Mouse (Mus musculus): ENCODE results near the gene Ucp1. TPM values are rescaled to one million over a fixed set of nuclear protein-coding genes. Genes with fewer than 3 reads are reported as not detected.
"Not testable (repeated sequence)": the region's sequence is repeated elsewhere in the genome, so short reads cannot be mapped to it uniquely, and the experiment has no call there.

The Ucp1 gene
- polyA plus RNA-seq, 2 experiments, result not detected

GRCm38 (mm10) chr8:83309836-83310235 is 19.7 kb downstream of the Ucp1 start:
- no peaks in the 10 kb centered on the region; the same call in 1 of the 2 replicates for H3K36me3 ChIP-seq (replicated peaks; ENCODE audit: control insufficient read depth, insufficient read depth, low read depth)
- DNase-seq (ENCODE audit: low read depth in 3 of 3, low spot score in 3 of 3), result no peak
- no peak overlapping the region for H3K9ac ChIP-seq (replicated peaks)
- no peaks in the 10 kb centered on the region for H3K4me1 ChIP-seq (replicated peaks; ENCODE audit: control insufficient read depth in 2 of 2, insufficient read depth in 2 of 2, low read length in 1 of 2)
- H3K4me3 ChIP-seq (ENCODE audit: insufficient read depth in 1 of 2, low read depth in 2 of 2, low read length in 2 of 2), result no peak overlapping the region
- H3K4me2 ChIP-seq (ENCODE audit: low read depth), result no peak overlapping the region
- H3K9me3 ChIP-seq (ENCODE audit: control insufficient read depth, low read length), result no peaks in the 10 kb centered on the region
- 71% methylated on average over 6 of the region's 6 CpGs for WGBS (ENCODE audit: insufficient replicate concordance)
- H3K27me3 ChIP-seq (ENCODE audit: control insufficient read depth, insufficient read depth, low read length), result no peaks in the 10 kb centered on the region
- TF ChIP-seq EP300 (IDR thresholded peaks at IDR 0.05; ENCODE audit: low read depth), result no peak
- TF ChIP-seq CTCF (IDR thresholded peaks at IDR 0.05; ENCODE audit: low read depth), result no peak
- ATAC-seq (ENCODE audit: insufficient read depth), result no peak
- no peak overlapping the region for H3K27ac ChIP-seq

GRCm38 (mm10) chr8:83315084-83315483 is 24.9 kb downstream of the Ucp1 start:
- H3K9me3 ChIP-seq (ENCODE audit: control insufficient read depth, low read length); H3K4me2 ChIP-seq (ENCODE audit: low read depth); H3K27ac ChIP-seq; H3K4me3 ChIP-seq (ENCODE audit: insufficient read depth in 1 of 2, low read depth in 2 of 2, low read length in 2 of 2); DNase-seq (ENCODE audit: low read depth in 3 of 3, low spot score in 3 of 3); H3K27me3 ChIP-seq (ENCODE audit: control insufficient read depth, insufficient read depth, low read length); H3K4me1 ChIP-seq (replicated peaks; ENCODE audit: control insufficient read depth in 2 of 2, insufficient read depth in 2 of 2, low read length in 1 of 2); H3K9ac ChIP-seq (replicated peaks); ATAC-seq (ENCODE audit: insufficient read depth); H3K36me3 ChIP-seq (replicated peaks; ENCODE audit: control insufficient read depth, insufficient read depth, low read depth): not testable (repeated sequence)
- 84% methylated on average over 4 of the region's 4 CpGs for WGBS (ENCODE audit: insufficient replicate concordance)

- no peaks in the 10 kb centered on the region for H3K27me3 ChIP-seq (ENCODE audit: control insufficient read depth, insufficient read depth, low read length)
These were observed 25.5 kb downstream of the Ucp1 start for GRCm38 (mm10) chr8:83315691-83316090.

GRCm38 (mm10) chr8:83320543-83320942 is 30.4 kb downstream of the Ucp1 start:
- H3K27ac ChIP-seq, result no peak overlapping the region
- H3K9ac ChIP-seq (replicated peaks), result no peak overlapping the region
- no peak overlapping the region for H3K4me3 ChIP-seq (ENCODE audit: insufficient read depth in 1 of 2, low read depth in 2 of 2, low read length in 2 of 2)
- no peak overlapping the region for H3K4me2 ChIP-seq (ENCODE audit: low read depth)
- H3K27me3 ChIP-seq (ENCODE audit: control insufficient read depth, insufficient read depth, low read length), result no peaks in the 10 kb centered on the region
- peaks cover 8% of the 10 kb centered on the region for H3K36me3 ChIP-seq (replicated peaks; ENCODE audit: control insufficient read depth, insufficient read depth, low read depth)
- H3K4me1 ChIP-seq (replicated peaks; ENCODE audit: control insufficient read depth in 2 of 2, insufficient read depth in 2 of 2, low read length in 1 of 2), result peaks cover 0 to 2% of the 10 kb centered on the region in 2 experiments; a peak in 1 of 4 replicates
- H3K9me3 ChIP-seq (ENCODE audit: control insufficient read depth, low read length), result no peaks in the 10 kb centered on the region
- ATAC-seq (ENCODE audit: insufficient read depth), result no peak
- 84% methylated on average over 3 of the region's 3 CpGs for WGBS (ENCODE audit: insufficient replicate concordance)
- DNase-seq (ENCODE audit: low read depth in 3 of 3, low spot score in 3 of 3), result no peak
- TF ChIP-seq CTCF (IDR thresholded peaks at IDR 0.05; ENCODE audit: low read depth) (no peak), EP300 (IDR thresholded peaks at IDR 0.05; ENCODE audit: low read depth) (no peak)

More at GRCm38 (mm10) chr8:83315691-83316090, 25.5 kb downstream of the Ucp1 start:
- 88% methylated on average over 2 of the region's 2 CpGs for WGBS (ENCODE audit: insufficient replicate concordance)
- H3K4me1 ChIP-seq (replicated peaks; ENCODE audit: control insufficient read depth in 2 of 2, insufficient read depth in 2 of 2, low read length in 1 of 2), result no peaks in the 10 kb centered on the region
- ATAC-seq (ENCODE audit: insufficient read depth) (no peak), DNase-seq (ENCODE audit: low read depth in 3 of 3, low spot score in 3 of 3) (no peak)
- no peaks in the 10 kb centered on the region for H3K9me3 ChIP-seq (ENCODE audit: control insufficient read depth, low read length)
- H3K27ac ChIP-seq, result no peak overlapping the region
- peaks cover 6% of the 10 kb centered on the region for H3K36me3 ChIP-seq (replicated peaks; ENCODE audit: control insufficient read depth, insufficient read depth, low read depth)
- TF ChIP-seq CTCF (IDR thresholded peaks at IDR 0.05; ENCODE audit: low read depth), result no peak
- no peak for TF ChIP-seq EP300 (IDR thresholded peaks at IDR 0.05; ENCODE audit: low read depth)
- H3K4me2 ChIP-seq (ENCODE audit: low read depth), result no peak overlapping the region
- no peak overlapping the region for H3K4me3 ChIP-seq (ENCODE audit: insufficient read depth in 1 of 2, low read depth in 2 of 2, low read length in 2 of 2)
- H3K9ac ChIP-seq (replicated peaks), result no peak overlapping the region

GRCm38 (mm10) chr8:83322374-83322773 is 32.2 kb downstream of the Ucp1 start:
- no peak overlapping the region for H3K4me3 ChIP-seq (ENCODE audit: insufficient read depth in 1 of 2, low read depth in 2 of 2, low read length in 2 of 2)
- H3K4me2 ChIP-seq (ENCODE audit: low read depth), result no peak overlapping the region
- H3K27ac ChIP-seq, result no peak overlapping the region
- WGBS (ENCODE audit: insufficient replicate concordance), result 69% methylated on average over 6 of the region's 6 CpGs
- H3K4me1 ChIP-seq (replicated peaks; ENCODE audit: control insufficient read depth in 2 of 2, insufficient read depth in 2 of 2, low read length in 1 of 2), result peaks cover 0 to 2% of the 10 kb centered on the region in 2 experiments; a peak in 1 of 4 replicates
- H3K9ac ChIP-seq (replicated peaks), result no peak overlapping the region
- H3K36me3 ChIP-seq (replicated peaks; ENCODE audit: control insufficient read depth, insufficient read depth, low read depth), result peaks cover 5% of the 10 kb centered on the region
- H3K9me3 ChIP-seq (ENCODE audit: control insufficient read depth, low read length), result no peaks in the 10 kb centered on the region
- no peak for TF ChIP-seq EP300 (IDR thresholded peaks at IDR 0.05; ENCODE audit: low read depth)
- TF ChIP-seq CTCF (IDR thresholded peaks at IDR 0.05; ENCODE audit: low read depth), result no peak
- ATAC-seq (ENCODE audit: insufficient read depth) (peak; percentile 40; the same call in 1 of the 2 replicates), DNase-seq (ENCODE audit: low read depth in 3 of 3, low spot score in 3 of 3) (no peak)
- H3K27me3 ChIP-seq (ENCODE audit: control insufficient read depth, insufficient read depth, low read length), result no peaks in the 10 kb centered on the region

Measured in liver, embryonic 14.5 days (tissue).